Mouse (Mus musculus) testis, adult 2 months (tissue): ENCODE measurements around the gene E130308A19Rik.

ENCODE experiments used
- CTCF ChIP-seq: fragments of 200-500 bp; IDR thresholded peaks from 2 replicates; pipeline ENCODE4 v1.5.1; 2012; ENCODE audit warnings: low read depth, mild to moderate bottlenecking, inconsistent platforms, low read length, moderate library complexity; ENCODE audit not compliant: control insufficient read depth, insufficient read depth, insufficient replicate concordance
- POLR2A ChIP-seq: fragments of 200-500 bp; IDR thresholded peaks from 2 replicates; pipeline ENCODE4 v1.6.1; 2012; ENCODE audit warnings: low read depth, mild to moderate bottlenecking, inconsistent platforms, low read length, moderate library complexity; ENCODE audit not compliant: control insufficient read depth

DNA sequence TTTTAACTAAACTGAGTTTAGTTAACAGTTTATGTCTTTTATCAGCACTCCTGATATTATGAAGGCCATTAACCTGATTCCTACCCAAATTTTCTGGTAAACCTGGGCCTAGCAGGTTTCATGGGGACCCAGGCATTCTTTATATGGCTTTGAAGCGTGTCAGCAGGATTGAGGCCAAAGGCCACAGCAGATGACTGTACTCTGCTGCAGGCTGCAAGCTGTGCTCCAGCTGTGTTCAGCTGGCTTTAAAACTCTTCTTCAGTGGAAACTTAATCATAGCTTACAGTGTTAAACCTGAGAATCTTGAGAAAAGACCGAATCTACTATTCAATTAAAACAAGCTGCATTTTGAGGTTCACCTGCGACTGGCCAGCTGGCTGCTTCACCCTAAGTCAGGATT, 71.9 kb downstream of the E130308A19Rik start:
- TF ChIP-seq POLR2A: no peak
- TF ChIP-seq CTCF: no peak
